11 mouse cellular contexts compared by ENCODE assay signal in the genomic region with DNA sequence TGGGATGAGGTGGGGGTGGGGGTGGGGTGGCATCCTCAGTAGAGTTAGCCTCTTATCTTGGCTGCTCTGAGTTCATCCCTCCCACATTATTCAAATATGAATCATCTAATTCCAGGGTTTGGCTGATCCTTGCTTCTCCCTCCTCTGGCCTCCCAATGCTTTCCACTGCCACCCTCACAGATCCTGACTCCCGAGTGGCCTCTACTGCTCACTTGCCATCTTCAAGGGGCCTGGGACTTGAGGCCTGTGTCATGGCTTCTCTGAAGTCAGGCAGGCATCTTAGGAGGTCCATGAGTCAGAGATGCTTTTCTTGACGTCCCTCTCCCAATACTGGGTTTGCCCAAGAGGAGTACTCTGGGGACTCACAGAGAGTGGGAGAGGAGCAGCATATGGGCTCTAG. TPM values are rescaled to one million over a fixed set of nuclear protein-coding genes. Genes with fewer than 3 reads are reported as not detected.
A peak's percentile ranks its signal among the peaks of the same experiment; 100 is the strongest.
DNase-seq lines count a peak whose midpoint lies in the region; ATAC-seq and TF ChIP-seq lines count a peak whose summit lies in the region.
"Had no signal": no experiment of that assay in that cellular context is flagged by ENCODE, and none has a peak within 500 bp of the region (broad histone marks: within the 10 kb centered on the region; RNA-seq: fewer than 3 reads in every experiment).

No protein-coding gene starts in this region.

- peak overlapping the region; percentile 75 for H3K9ac ChIP-seq in forebrain, embryonic 14.5 days (ENCODE audit: low read length)
- H3K9ac ChIP-seq in midbrain, embryonic 16.5 days (ENCODE audit: low read depth, low read length): peak overlapping the region; percentile 71

- 11% methylated on average over 2 of the region's 2 CpGs for WGBS in forebrain, embryonic 14.5 days
- WGBS in midbrain, embryonic 16.5 days: 15% methylated on average over 2 of the region's 2 CpGs

- peaks cover 25% of the 10 kb centered on the region for H3K4me1 ChIP-seq in forebrain, embryonic 14.5 days (ENCODE audit: control insufficient read depth, insufficient read depth, low read length)
- H3K4me1 ChIP-seq in midbrain, embryonic 16.5 days (ENCODE audit: control insufficient read depth, insufficient read depth, low read length): peaks cover 28% of the 10 kb centered on the region

- intact Hi-C loops in heart, postnatal 14 days (cut with DNase I): loop anchor here (2.0 kb wide), 1 partner anchor 95 kb away; no protein-coding TSS in a partner anchor

- peaks cover 2% of the 10 kb centered on the region for H3K79me3 ChIP-seq in C2C12 (ENCODE audit: low read depth)

- H3K9me3 ChIP-seq in forebrain, embryonic 14.5 days (replicated peaks; ENCODE audit: control insufficient read depth, low read length): no peaks in the 10 kb centered on the region
- H3K9me3 ChIP-seq in midbrain, embryonic 16.5 days (replicated peaks; ENCODE audit: control insufficient read depth, low read length, poor library complexity, severe bottlenecking): no peaks in the 10 kb centered on the region

- peak overlapping the region; percentile 79 for H3K4me2 ChIP-seq in forebrain, embryonic 14.5 days (ENCODE audit: low read length)
- H3K4me2 ChIP-seq in midbrain, embryonic 16.5 days (ENCODE audit: low read length): peak overlapping the region; percentile 95

- no peaks in the 10 kb centered on the region for H3K36me3 ChIP-seq in C2C12 (ENCODE audit: control insufficient read depth, insufficient read depth)
- H3K36me3 ChIP-seq in forebrain, embryonic 14.5 days (ENCODE audit: control insufficient read depth, insufficient read depth, low read length): no peaks in the 10 kb centered on the region
- no peaks in the 10 kb centered on the region for H3K36me3 ChIP-seq in midbrain, embryonic 16.5 days (ENCODE audit: control insufficient read depth, insufficient read depth, low read length)

- no peak for TF ChIP-seq CTCF in C2C12 (IDR thresholded peaks at IDR 0.05; ENCODE audit: control insufficient read depth, insufficient read depth, insufficient read length)

- H3ac ChIP-seq in C2C12 (ENCODE audit: control insufficient read depth, insufficient read length, low read depth): no peak overlapping the region

- H3K4me3 ChIP-seq in C2C12 (ENCODE audit: insufficient read depth, poor library complexity, severe bottlenecking): no peak overlapping the region
- peak overlapping the region; percentile 44 for H3K4me3 ChIP-seq in forebrain, embryonic 14.5 days (ENCODE audit: low read depth, low read length)
- peak overlapping the region; percentile 71 for H3K4me3 ChIP-seq in midbrain, embryonic 16.5 days (ENCODE audit: low read depth, low read length)
- H3K4me3 ChIP-seq: erythroblast, embryonic 14.5 days had no signal

- peaks cover 16% of the 10 kb centered on the region for H3K79me2 ChIP-seq in C2C12 (ENCODE audit: control insufficient read depth, insufficient read depth)

- ATAC-seq in forebrain, embryonic 14.5 days: no peak
- ATAC-seq in midbrain, embryonic 16.5 days: 0 out of 2 replicates have a peak, but pooled peaks have one; percentile 14
- no peak for ATAC-seq in activated CD4-positive, CD25-positive, alpha-beta regulatory T cell, adult 4 months

- peak; percentile 94 for DNase-seq in heart, adult 11 months
- no peak for DNase-seq in heart, postnatal 14 days
- DNase-seq in forebrain, embryonic 14.5 days (ENCODE audit: low spot score): no peak
- no peak for DNase-seq in cerebellum, adult 11 months
- no peak for DNase-seq in urinary bladder, postnatal 25 days (ENCODE audit: low spot score)

- no peak overlapping the region for H3K27ac ChIP-seq in forebrain, embryonic 14.5 days (ENCODE audit: low read depth, low read length)
- peak overlapping the region; percentile 62 for H3K27ac ChIP-seq in midbrain, embryonic 16.5 days (ENCODE audit: low read length)

- H3K27me3 ChIP-seq in C2C12 (ENCODE audit: control insufficient read depth, insufficient read depth, insufficient read length): no peaks in the 10 kb centered on the region
- H3K27me3 ChIP-seq in forebrain, embryonic 14.5 days (replicated peaks; ENCODE audit: control insufficient read depth, insufficient read depth, low read length): no peaks in the 10 kb centered on the region
- H3K27me3 ChIP-seq in midbrain, embryonic 16.5 days (ENCODE audit: control insufficient read depth, insufficient read depth, low read depth, low read length): no peaks in the 10 kb centered on the region

TF ChIP-seq in C2C12, 6 proteins besides CTCF, POLR2A, EP300 and RAD21:
- TF ChIP-seq MAX (IDR thresholded peaks at IDR 0.05) (no peak), MYOD1 (IDR thresholded peaks at IDR 0.05; ENCODE audit: control insufficient read depth, insufficient read length, low read depth) (peak; percentile 8)
TF ChIP-seq in C2C12: peak in this region for 1.

RNA-seq across cellular contexts. Expression of a gene that starts 1.7 kb away (rescaled TPM):
- total RNA-seq in heart, postnatal 14 days (2021): 1 to 10 TPM; 4.1 to 4.2 TPM
- polyA plus RNA-seq in C2C12 (2012; fragmentation: generic; extraction: Trizol): 8.8 TPM
- polyA plus RNA-seq in forebrain, embryonic 14.5 days (2014; fragmentation: Nextera tagmentation; extraction: Ambion mirVana): 2.6 TPM in 2 replicates
- polyA plus RNA-seq in midbrain, embryonic 16.5 days (2015; fragmentation: Nextera tagmentation; extraction: Ambion mirVana): 4.0 and 4.5 TPM in 2 replicates
- not detected for polyA plus RNA-seq in activated CD4-positive, CD25-positive, alpha-beta regulatory T cell, adult 4 months (2017; shearing (Covaris generic))
- polyA plus RNA-seq: erythroblast, embryonic 14.5 days had no signal

RNA-seq across cellular contexts. Expression of a gene that starts 17.1 kb away (rescaled TPM):
- not detected for total RNA-seq in heart, postnatal 14 days (2021)
- not detected for polyA plus RNA-seq in C2C12 (2012; fragmentation: generic; extraction: Trizol)
- not detected in 2 replicates for polyA plus RNA-seq in forebrain, embryonic 14.5 days (2014; fragmentation: Nextera tagmentation; extraction: Ambion mirVana)
- polyA plus RNA-seq in midbrain, embryonic 16.5 days (2015; fragmentation: Nextera tagmentation; extraction: Ambion mirVana): 0.14 TPM in 1 of 2 replicates, not detected in the other
- polyA plus RNA-seq in activated CD4-positive, CD25-positive, alpha-beta regulatory T cell, adult 4 months (2017; shearing (Covaris generic)): not detected
- polyA plus RNA-seq: erythroblast, embryonic 14.5 days; heart, postnatal 0 days; liver, embryonic 16.5 days had no signal
